Mouse (Mus musculus) embryonic stem cell, embryonic (primary cell): ENCODE measurements around the gene Tpk1.
"Not testable (repeated sequence)": the region's sequence is repeated elsewhere in the genome, so short reads cannot be mapped to it uniquely, and the experiment has no call there.

Experiments used
- CTCF ChIA-PET, 4 experiments: fragments of 300-600 bp in 2 of 4; fragments of 350-600 bp in 2 of 4; sonication (Branson Sonifier 250); formaldehyde crosslinking; loops; one replicate each; lab custom pipeline; 2022; ENCODE audit warnings: inconsistent platforms in 2 of 4; lab: Charles Lee
- POLR2A ChIA-PET, 4 experiments: fragments of 300-600 bp in 2 of 4; fragments of 350-600 bp in 2 of 4; sonication (Branson Sonifier 250); formaldehyde crosslinking; loops; one replicate each; lab custom pipeline; 2022; ENCODE audit warnings: antibody characterized with exemption in 4 of 4, inconsistent platforms in 1 of 4; lab: Charles Lee

Gene Tpk1

GRCm38 (mm10) chr6:43546537-43546936 is 119.5 kb downstream of the Tpk1 start:
- ChIA-PET CTCF (no interaction called here), POLR2A (no interaction called here)

GRCm38 (mm10) chr6:43537252-43537870 is 128.7 kb downstream of the Tpk1 start:
- POLR2A ChIA-PET: no interaction called here
- CTCF ChIA-PET: no interaction called here

- ChIA-PET POLR2A (no interaction called here), CTCF (interaction anchor here in 1 of 4 experiments (0.6 kb wide), 1 partner anchor 9 kb away, joined by 5 read pairs; no protein-coding TSS in a partner anchor)
These were observed 130.6 kb downstream of the Tpk1 start for GRCm38 (mm10) chr6:43535459-43535858.

GRCm38 (mm10) chr6:43533323-43533722 is 132.8 kb downstream of the Tpk1 start:
- ChIA-PET POLR2A (no interaction called here), CTCF (no interaction called here)

GRCm38 (mm10) chr6:43532822-43533221 is 133.3 kb downstream of the Tpk1 start:
- POLR2A ChIA-PET: no interaction called here
- CTCF ChIA-PET: no interaction called here

GRCm38 (mm10) chr6:43531996-43532395 is 134.1 kb downstream of the Tpk1 start:
- CTCF ChIA-PET: no interaction called here
- POLR2A ChIA-PET: no interaction called here

GRCm38 (mm10) chr6:43528996-43529395 is 137.1 kb downstream of the Tpk1 start:
- CTCF ChIA-PET: no interaction called here
- POLR2A ChIA-PET: no interaction called here

- ChIA-PET POLR2A (no interaction called here), CTCF (no interaction called here)
These were observed 141.1 kb downstream of the Tpk1 start for GRCm38 (mm10) chr6:43525028-43525427.

- ChIA-PET POLR2A (no interaction called here), CTCF (no interaction called here)
These were observed 144.0 kb downstream of the Tpk1 start for GRCm38 (mm10) chr6:43522046-43522445.

- CTCF ChIA-PET: no interaction called here
- POLR2A ChIA-PET: interaction anchor here in 2 of 4 experiments (0.7 to 1.2 kb wide), 3 partner anchors 28 to 135 kb away, joined by 3 read pairs; no protein-coding TSS in a partner anchor
These were observed 145.9 kb downstream of the Tpk1 start for GRCm38 (mm10) chr6:43520218-43520617.

GRCm38 (mm10) chr6:43518378-43518777 is 147.7 kb downstream of the Tpk1 start:
- POLR2A ChIA-PET: no interaction called here
- CTCF ChIA-PET: no interaction called here

- CTCF ChIA-PET: no interaction called here
These were observed 148.8 kb downstream of the Tpk1 start for GRCm38 (mm10) chr6:43517316-43517655.

GRCm38 (mm10) chr6:43516593-43517315 is 149.3 kb downstream of the Tpk1 start:
- POLR2A ChIA-PET: no interaction called here
- CTCF ChIA-PET: no interaction called here

More at GRCm38 (mm10) chr6:43517316-43517655, 148.8 kb downstream of the Tpk1 start:
- POLR2A ChIA-PET: no interaction called here

- CTCF ChIA-PET, POLR2A ChIA-PET: not testable (repeated sequence)
These were observed 159.2 kb downstream of the Tpk1 start for GRCm38 (mm10) chr6:43506686-43507385.

- ChIA-PET CTCF (no interaction called here), POLR2A (no interaction called here)
These were observed 161.4 kb downstream of the Tpk1 start for GRCm38 (mm10) chr6:43504609-43505230.

- POLR2A ChIA-PET: no interaction called here
- CTCF ChIA-PET: no interaction called here
These were observed 173.7 kb downstream of the Tpk1 start for GRCm38 (mm10) chr6:43492367-43492766.

GRCm38 (mm10) chr6:43486691-43487090 is 179.4 kb downstream of the Tpk1 start:
- ChIA-PET POLR2A (no interaction called here), CTCF (no interaction called here)

- POLR2A ChIA-PET: no interaction called here
- CTCF ChIA-PET: no interaction called here
These were observed 185.4 kb downstream of the Tpk1 start for GRCm38 (mm10) chr6:43480687-43481086.

- ChIA-PET POLR2A (no interaction called here), CTCF (no interaction called here)
These were observed 187.3 kb downstream of the Tpk1 start for GRCm38 (mm10) chr6:43478810-43479209.

GRCm38 (mm10) chr6:43476406-43476805 is 189.7 kb downstream of the Tpk1 start:
- POLR2A ChIA-PET: interaction anchor here in 1 of 4 experiments (0.6 kb wide), 1 partner anchor 645 kb away, joined by 4 read pairs; no protein-coding TSS in a partner anchor
- CTCF ChIA-PET: no interaction called here
